Mouse (Mus musculus): ENCODE data around the gene Rdh5. TPM values are rescaled to one million over a fixed set of nuclear protein-coding genes. Genes with fewer than 3 reads are reported as not detected.

Gene Rdh5
- polyA plus RNA-seq, 1 experiment from 2014 or later, result 11.3 TPM

DNA sequence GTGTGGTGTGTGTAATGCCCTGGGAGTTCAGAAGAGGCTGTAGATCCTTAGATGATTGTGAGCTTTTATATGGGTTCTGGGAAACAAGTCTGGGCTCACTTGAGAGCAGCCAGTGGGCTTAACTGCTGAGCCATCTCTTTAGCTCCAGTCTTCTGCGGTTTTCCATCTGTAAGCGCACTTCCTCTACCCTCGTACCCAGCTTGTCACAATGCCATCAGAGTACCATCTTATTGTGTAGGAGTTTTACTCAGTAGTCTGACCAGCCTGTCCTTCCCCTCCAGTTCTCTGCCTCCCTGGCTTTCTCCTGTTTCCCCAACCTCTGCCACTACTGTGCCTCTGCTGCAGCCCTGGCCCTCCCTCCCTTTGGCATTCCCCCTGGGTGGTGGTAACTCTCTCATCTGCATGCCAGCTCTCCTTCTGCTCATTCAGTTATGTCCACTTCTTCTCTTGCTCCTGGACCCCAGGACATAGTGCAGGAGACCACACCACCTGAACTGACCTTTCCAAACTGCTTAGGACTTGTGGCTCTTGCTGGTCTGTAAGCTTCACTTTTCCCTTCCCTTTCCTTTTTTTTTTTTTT, 20.2 kb downstream of the Rdh5 start:
- H3K27me3 ChIP-seq (ENCODE audit: control insufficient read depth, insufficient read depth, low read length), result no peaks in the 10 kb centered on the region
- H3K4me2 ChIP-seq, result no peak overlapping the region
- whole genome bisulfite sequencing, result 82% methylated on average over 3 of the region's 3 CpGs
- ATAC-seq (ENCODE audit: low FRiP score) (no peak), DNase-seq (ENCODE audit: low spot score, missing footprints) (no peak)
- H3K9ac ChIP-seq (ENCODE audit: low read length), result no peak overlapping the region
- H3K4me1 ChIP-seq (ENCODE audit: control insufficient read depth, insufficient read depth, low read length), result no peaks in the 10 kb centered on the region
- no peak overlapping the region for H3K4me3 ChIP-seq (ENCODE audit: low read depth, low read length)
- no peak overlapping the region for H3K27ac ChIP-seq (ENCODE audit: low read depth, low read length)
- no peaks in the 10 kb centered on the region for H3K36me3 ChIP-seq (ENCODE audit: control insufficient read depth, insufficient read depth, low read length)
- no peaks in the 10 kb centered on the region for H3K9me3 ChIP-seq (ENCODE audit: control insufficient read depth, low read length)

DNA sequence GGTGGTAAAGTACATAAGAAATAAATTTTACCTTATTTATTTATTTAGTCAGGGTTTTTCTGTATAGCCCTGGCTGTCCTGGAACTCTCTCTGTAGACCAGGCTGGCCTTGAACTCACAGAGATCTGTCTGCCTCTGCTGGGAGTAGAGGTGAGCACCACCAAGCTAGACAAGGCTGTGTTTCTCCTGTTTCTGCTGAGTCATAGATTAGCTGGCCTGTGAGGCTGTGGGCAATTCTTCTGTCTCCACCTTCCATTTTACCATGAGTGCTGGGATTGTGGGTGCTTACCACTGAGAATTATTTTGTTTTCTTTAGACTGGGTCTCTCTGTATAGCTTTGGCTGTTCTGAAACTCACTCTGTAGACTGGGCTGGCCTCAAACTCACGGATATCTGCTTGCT, 21.3 kb downstream of the Rdh5 start:
- no peaks in the 10 kb centered on the region for H3K4me1 ChIP-seq (ENCODE audit: control insufficient read depth, insufficient read depth, low read length)
- no peaks in the 10 kb centered on the region for H3K9me3 ChIP-seq (ENCODE audit: control insufficient read depth, low read length)
- no peak overlapping the region for H3K4me2 ChIP-seq
- H3K27me3 ChIP-seq (ENCODE audit: control insufficient read depth, insufficient read depth, low read length), result peaks cover 6% of the 10 kb centered on the region; the same call in 1 of the 2 replicates
- no peak overlapping the region for H3K27ac ChIP-seq (ENCODE audit: low read depth, low read length)
- DNase-seq (ENCODE audit: low spot score, missing footprints), result no peak
- H3K9ac ChIP-seq (ENCODE audit: low read length), result no peak overlapping the region
- H3K36me3 ChIP-seq (ENCODE audit: control insufficient read depth, insufficient read depth, low read length), result no peaks in the 10 kb centered on the region
- no peak overlapping the region for H3K4me3 ChIP-seq (ENCODE audit: low read depth, low read length)
- no peak for ATAC-seq (ENCODE audit: low FRiP score)
- WGBS, result 59% methylated on average over 1 of the region's 1 CpGs

DNA sequence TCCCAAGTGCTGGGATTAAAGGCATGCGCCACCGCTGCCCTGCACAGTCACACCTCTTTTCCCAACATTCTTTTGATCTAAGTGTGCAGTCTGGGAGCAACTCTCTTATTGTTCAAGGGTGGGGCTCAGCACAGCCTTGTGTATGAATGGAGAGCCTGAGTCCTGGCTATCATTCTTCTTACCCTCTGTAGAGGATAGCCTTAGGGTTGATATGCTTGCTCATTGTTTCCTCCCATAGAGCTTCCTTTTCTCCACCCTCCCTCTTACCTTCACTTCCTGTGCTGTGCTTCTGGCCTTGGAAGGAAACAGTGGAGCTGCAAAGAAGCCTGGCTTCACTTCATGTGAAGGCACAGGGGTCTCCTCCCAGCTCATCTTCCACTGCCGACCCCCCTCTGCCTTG, 22.0 kb downstream of the Rdh5 start, which contains the start of gene Cd63:
TSS of gene Cd63 (plus strand) at position 292 of the 400 bp plus-strand sequence.
- peaks cover 11% of the 10 kb centered on the region; the same call in 1 of the 2 replicates for H3K27me3 ChIP-seq (ENCODE audit: control insufficient read depth, insufficient read depth, low read length)
- 90% methylated on average over 3 of the region's 3 CpGs for WGBS
- H3K4me2 ChIP-seq, result no peak within 1 kb of the TSS
- no peak within 1 kb of the TSS for H3K9ac ChIP-seq (ENCODE audit: low read length)
- H3K9me3 ChIP-seq (ENCODE audit: control insufficient read depth, low read length), result no peaks in the 10 kb centered on the region
- ATAC-seq (ENCODE audit: low FRiP score) (no peak), DNase-seq (ENCODE audit: low spot score, missing footprints) (no peak)
- H3K4me1 ChIP-seq (ENCODE audit: control insufficient read depth, insufficient read depth, low read length), result no peaks in the 10 kb centered on the region
- H3K27ac ChIP-seq (ENCODE audit: low read depth, low read length), result no peak within 1 kb of the TSS
- H3K4me3 ChIP-seq (ENCODE audit: low read depth, low read length), result no peak within 1 kb of the TSS
- no peaks in the 10 kb centered on the region for H3K36me3 ChIP-seq (ENCODE audit: control insufficient read depth, insufficient read depth, low read length)

DNA sequence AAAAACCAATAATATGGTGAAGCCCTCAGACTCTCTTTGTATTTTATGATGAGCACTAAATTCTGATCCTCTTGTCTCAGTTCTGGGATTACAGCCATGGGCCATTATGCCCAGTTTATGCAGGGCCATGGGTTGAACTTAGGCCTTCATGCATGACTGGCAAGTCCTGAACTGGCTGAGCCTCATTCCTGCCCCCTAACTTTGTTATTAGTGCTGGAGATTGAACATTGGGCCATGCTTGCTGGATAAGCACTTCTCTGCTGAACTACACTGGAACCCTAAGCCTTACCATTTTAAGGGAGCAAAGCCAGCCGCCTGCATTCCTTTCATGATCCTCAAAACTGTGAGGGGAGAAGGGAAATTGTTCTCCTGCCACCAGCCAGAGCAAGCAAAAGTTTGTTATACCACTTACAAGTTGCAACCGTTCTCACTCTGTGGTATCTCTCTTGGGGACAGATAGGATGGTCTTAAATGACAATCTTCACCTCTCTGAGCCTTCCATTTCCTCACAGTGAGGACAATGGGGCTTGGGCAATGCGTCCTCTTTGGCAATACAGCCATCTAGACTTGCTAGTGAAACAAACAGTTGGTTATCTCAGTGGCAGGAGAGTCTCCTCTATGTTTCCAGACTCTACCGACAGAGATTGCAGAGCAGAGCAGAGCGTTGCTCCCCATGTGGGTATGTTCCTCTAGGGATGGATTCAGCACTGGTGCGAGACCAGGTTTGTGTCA, 22.8 kb downstream of the Rdh5 start:
- Histone ChIP-seq H3K36me3 (ENCODE audit: control insufficient read depth, insufficient read depth, low read length) (no peaks in the 10 kb centered on the region), H3K4me2 (no peak overlapping the region), H3K27ac (ENCODE audit: low read depth, low read length) (no peak overlapping the region), H3K9me3 (ENCODE audit: control insufficient read depth, low read length) (no peaks in the 10 kb centered on the region), H3K4me3 (ENCODE audit: low read depth, low read length) (no peak overlapping the region), H3K4me1 (ENCODE audit: control insufficient read depth, insufficient read depth, low read length) (no peaks in the 10 kb centered on the region), H3K9ac (ENCODE audit: low read length) (no peak overlapping the region), H3K27me3 (ENCODE audit: control insufficient read depth, insufficient read depth, low read length) (peaks cover 11% of the 10 kb centered on the region; the same call in 1 of the 2 replicates)
- 77% methylated on average over 6 of the region's 6 CpGs for WGBS
- DNase-seq (ENCODE audit: low spot score, missing footprints) (no peak), ATAC-seq (ENCODE audit: low FRiP score) (no peak)

DNA sequence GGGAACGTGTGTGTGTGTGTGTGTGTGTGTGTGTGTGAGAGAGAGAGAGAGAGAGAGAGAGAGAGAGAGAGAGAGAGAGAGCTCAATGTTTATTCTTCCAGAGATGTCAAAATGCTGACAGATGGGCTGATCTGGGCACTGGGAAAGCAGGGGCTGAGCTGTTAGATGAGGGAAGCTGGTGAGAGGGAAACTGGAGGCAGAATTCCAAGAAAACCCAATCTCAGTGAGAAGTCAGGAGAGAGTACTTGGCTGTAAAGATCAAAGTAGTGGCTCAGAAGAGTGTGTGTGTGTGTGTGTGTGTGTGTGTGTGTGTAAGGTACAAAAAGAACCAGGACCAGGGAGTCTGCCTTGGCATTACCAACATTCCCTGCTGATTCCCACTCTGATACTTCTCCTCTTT, 25.2 kb downstream of the Rdh5 start:
- Histone ChIP-seq H3K27ac (ENCODE audit: low read depth, low read length) (no peak overlapping the region), H3K36me3 (ENCODE audit: control insufficient read depth, insufficient read depth, low read length) (no peaks in the 10 kb centered on the region), H3K4me3 (ENCODE audit: low read depth, low read length) (no peak overlapping the region), H3K9ac (ENCODE audit: low read length) (no peak overlapping the region), H3K27me3 (ENCODE audit: control insufficient read depth, insufficient read depth, low read length) (peaks cover 11% of the 10 kb centered on the region; the same call in 1 of the 2 replicates), H3K4me2 (no peak overlapping the region), H3K9me3 (ENCODE audit: control insufficient read depth, low read length) (no peaks in the 10 kb centered on the region), H3K4me1 (ENCODE audit: control insufficient read depth, insufficient read depth, low read length) (peaks cover 1% of the 10 kb centered on the region; the same call in 1 of the 2 replicates)
- ATAC-seq (ENCODE audit: low FRiP score) (no peak), DNase-seq (ENCODE audit: low spot score, missing footprints) (no peak)
- WGBS, result 37% methylated on average over 1 of the region's 1 CpGs

DNA sequence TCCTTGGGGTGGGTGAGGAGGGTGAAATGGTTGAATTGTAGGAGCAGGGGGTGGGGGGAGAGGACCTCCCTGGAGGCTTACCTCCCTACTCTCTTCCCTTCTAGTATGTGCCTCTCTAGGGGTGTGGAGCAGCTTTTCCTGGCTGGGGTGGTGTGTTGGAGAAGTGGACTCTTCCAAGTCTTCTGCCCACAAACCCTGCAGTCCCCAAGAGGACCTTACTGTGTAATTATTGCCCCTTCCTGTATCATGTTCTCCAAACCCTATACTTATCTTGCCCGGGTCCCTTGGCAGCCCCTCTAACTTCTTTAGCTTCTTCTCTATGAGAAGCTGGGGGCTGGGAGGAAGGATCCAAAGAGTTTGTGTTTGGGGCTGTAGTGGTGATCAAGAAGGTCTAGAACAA, 25.9 kb downstream of the Rdh5 start:
- DNase-seq (ENCODE audit: low spot score, missing footprints), result no peak
- 73% methylated on average over 1 of the region's 1 CpGs for WGBS
- H3K9me3 ChIP-seq (ENCODE audit: control insufficient read depth, low read length), result no peaks in the 10 kb centered on the region
- no peak for ATAC-seq (ENCODE audit: low FRiP score)
- peaks cover 3% of the 10 kb centered on the region; the same call in 1 of the 2 replicates for H3K4me1 ChIP-seq (ENCODE audit: control insufficient read depth, insufficient read depth, low read length)
- no peak overlapping the region for H3K9ac ChIP-seq (ENCODE audit: low read length)
- H3K27ac ChIP-seq (ENCODE audit: low read depth, low read length), result no peak overlapping the region
- H3K27me3 ChIP-seq (ENCODE audit: control insufficient read depth, insufficient read depth, low read length), result peaks cover 11% of the 10 kb centered on the region; the same call in 1 of the 2 replicates
- no peaks in the 10 kb centered on the region for H3K36me3 ChIP-seq (ENCODE audit: control insufficient read depth, insufficient read depth, low read length)
- no peak overlapping the region for H3K4me2 ChIP-seq
- H3K4me3 ChIP-seq (ENCODE audit: low read depth, low read length), result no peak overlapping the region

DNA sequence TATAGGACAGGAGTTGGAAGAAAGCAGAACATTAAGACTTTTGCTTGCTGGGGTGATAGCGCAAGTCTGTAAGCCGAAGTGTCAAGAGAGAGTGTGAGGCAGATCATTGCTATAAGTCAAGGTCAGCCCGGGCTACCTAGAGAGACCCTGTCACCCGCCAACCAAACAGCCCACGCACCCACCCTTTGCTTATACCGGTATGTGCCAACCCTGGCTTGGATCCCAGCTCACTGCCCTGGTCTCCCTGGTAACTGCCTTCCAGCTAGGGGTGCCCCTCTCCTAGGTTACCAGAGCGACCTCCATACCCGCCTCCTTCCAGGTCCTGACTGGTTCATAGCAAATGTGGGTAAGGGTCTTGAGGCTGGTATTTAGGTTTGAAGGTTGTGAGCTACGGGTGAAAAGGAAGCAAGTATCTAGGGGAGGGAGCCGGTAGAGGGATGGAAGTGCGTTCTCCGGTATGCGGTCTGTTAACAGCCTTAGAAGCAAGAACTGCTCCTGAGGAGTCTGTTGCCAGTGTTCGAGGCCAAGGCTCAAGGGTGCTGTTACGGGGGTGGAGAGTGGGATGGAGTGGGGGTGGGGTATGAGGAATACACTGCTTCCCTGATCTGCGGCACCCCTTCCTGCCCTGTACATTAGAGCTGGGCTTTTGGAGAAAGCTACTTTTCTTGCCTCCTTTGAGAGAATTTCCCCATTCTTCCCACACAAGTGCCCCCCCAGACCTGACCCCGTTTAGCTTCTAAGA, 26.6 kb downstream of the Rdh5 start:
- DNase-seq (ENCODE audit: low spot score, missing footprints), result no peak
- Histone ChIP-seq H3K27ac (ENCODE audit: low read depth, low read length) (no peak overlapping the region), H3K4me2 (no peak overlapping the region), H3K4me3 (ENCODE audit: low read depth, low read length) (no peak overlapping the region), H3K36me3 (ENCODE audit: control insufficient read depth, insufficient read depth, low read length) (no peaks in the 10 kb centered on the region), H3K4me1 (ENCODE audit: control insufficient read depth, insufficient read depth, low read length) (peaks cover 3% of the 10 kb centered on the region; the same call in 1 of the 2 replicates), H3K9me3 (ENCODE audit: control insufficient read depth, low read length) (no peaks in the 10 kb centered on the region), H3K27me3 (ENCODE audit: control insufficient read depth, insufficient read depth, low read length) (peaks cover 11% of the 10 kb centered on the region; the same call in 1 of the 2 replicates), H3K9ac (ENCODE audit: low read length) (no peak overlapping the region)
- ATAC-seq (ENCODE audit: low FRiP score), result no peak
- under 1% methylated on average over 17 of the region's 17 CpGs for WGBS

DNA sequence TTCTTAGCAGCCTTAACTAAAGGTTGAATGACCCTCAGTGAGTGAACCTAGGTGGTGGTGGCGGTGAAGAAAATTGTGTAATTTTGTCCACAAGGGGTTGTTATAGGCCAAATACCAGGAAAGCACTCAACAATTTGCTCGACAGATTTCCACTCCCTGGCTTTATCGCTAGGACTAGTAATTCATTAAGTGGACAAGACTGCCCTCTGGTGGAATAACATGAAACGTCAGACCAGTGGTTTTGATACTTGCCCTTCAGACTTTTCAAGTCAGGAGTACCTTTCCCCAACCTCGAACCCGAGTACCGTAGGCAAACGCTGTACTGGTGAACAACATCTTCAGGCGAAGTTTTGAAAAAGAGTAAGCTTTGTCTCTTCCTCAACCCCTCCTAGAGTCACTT, 27.3 kb downstream of the Rdh5 start:
- H3K9ac ChIP-seq (ENCODE audit: low read length), result no peak overlapping the region
- ATAC-seq (ENCODE audit: low FRiP score) (no peak), DNase-seq (ENCODE audit: low spot score, missing footprints) (peak; percentile 99)
- under 1% methylated on average over 9 of the region's 9 CpGs for WGBS
- no peak overlapping the region for H3K4me2 ChIP-seq
- peaks cover 11% of the 10 kb centered on the region; the same call in 1 of the 2 replicates for H3K27me3 ChIP-seq (ENCODE audit: control insufficient read depth, insufficient read depth, low read length)
- H3K4me1 ChIP-seq (ENCODE audit: control insufficient read depth, insufficient read depth, low read length), result peaks cover 3% of the 10 kb centered on the region; the same call in 1 of the 2 replicates
- H3K36me3 ChIP-seq (ENCODE audit: control insufficient read depth, insufficient read depth, low read length), result no peaks in the 10 kb centered on the region
- H3K4me3 ChIP-seq (ENCODE audit: low read depth, low read length), result no peak overlapping the region
- H3K9me3 ChIP-seq (ENCODE audit: control insufficient read depth, low read length), result no peaks in the 10 kb centered on the region
- no peak overlapping the region for H3K27ac ChIP-seq (ENCODE audit: low read depth, low read length)
